Mouse (Mus musculus): ENCODE measurements around the gene Mxi1.
A peak's percentile ranks its signal among the peaks of the same experiment; 100 is the strongest.

The Mxi1 gene

DNA sequence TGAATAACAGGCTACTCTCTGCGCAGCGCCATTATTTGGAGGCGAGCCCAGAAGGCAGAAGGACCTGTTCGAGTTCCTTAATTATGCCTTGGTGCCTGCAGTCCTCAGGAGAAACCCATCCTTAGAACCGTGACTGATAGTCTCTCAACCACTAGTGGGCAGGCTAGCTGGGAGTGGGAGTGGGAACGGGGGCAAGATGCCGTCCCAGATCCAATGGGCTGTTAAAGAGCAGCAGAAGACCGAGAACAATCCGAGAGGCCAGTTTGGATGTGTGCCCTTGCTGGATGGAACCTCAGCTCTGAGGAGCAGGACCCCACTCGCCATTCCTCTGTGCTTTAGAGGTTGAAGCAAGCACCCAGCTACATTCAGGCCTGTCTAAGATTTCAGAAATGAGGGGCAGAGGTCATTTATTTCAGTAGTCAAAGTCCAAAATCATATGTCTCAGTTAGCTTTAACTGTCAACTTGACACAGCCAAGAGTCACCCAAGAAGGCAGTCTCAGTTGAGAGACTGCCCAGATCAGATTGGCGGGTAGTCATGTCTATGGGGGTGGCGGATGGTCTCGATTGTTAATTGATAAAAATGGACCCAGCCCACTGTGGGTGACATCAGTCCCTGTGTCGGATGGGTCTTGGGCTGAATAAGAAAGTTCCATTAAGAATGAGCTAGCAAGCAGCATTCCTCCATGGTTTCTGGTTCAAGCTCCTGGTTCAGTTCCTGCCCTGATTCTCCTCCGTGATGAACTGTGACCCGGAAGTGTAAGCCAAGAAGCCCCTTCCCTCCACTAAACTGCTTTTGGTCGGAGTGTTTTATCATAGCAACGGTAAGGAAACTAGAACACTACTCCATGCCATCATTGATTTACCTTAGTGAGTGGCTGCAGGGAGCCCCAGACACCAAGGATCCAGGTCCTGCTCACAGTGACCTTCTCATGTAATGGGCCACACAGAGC is 112.3 kb downstream of the Mxi1 start:
- DNase-seq (ENCODE audit: low read depth, low spot score) = peak; percentile 56

- peak; percentile 85 for DNase-seq (ENCODE audit: low read depth, low spot score)
Observed at GRCm38 (mm10) chr19:53423341-53423753, 113.0 kb downstream of the Mxi1 start.

- peak; percentile 64 for DNase-seq (ENCODE audit: low read depth, low spot score)
Observed at GRCm38 (mm10) chr19:53423816-53424465, 113.6 kb downstream of the Mxi1 start.

DNA sequence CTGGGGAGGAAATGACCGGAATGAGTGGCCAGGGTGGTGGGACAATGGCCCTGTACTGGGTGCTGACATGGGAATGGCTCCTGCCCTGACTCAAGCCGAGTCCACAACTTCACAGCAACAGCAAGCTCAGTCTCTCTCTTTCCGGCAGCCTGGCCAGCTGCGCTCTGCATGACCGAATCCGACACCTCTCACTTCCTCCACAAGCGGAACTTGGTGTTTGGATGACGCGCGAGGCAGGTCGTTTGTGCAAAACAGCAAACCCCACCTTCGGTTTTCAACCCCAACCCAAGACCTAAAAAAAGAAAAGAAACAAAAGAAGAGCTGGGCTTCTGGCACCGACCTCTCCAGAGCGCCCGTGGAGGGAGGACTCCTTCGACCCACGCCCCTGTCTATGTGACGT is 114.3 kb downstream of the Mxi1 start:
- DNase-seq (ENCODE audit: low read depth, low spot score) = no peak
